Mouse (Mus musculus): ENCODE results near the gene Zp3. TPM values are rescaled to one million over a fixed set of nuclear protein-coding genes. Genes with fewer than 3 reads are reported as not detected.

Gene Zp3
- polyA plus RNA-seq, 1 experiment, result not detected

GRCm38 (mm10) chr5:135962125-135962491, 17.8 kb upstream of the Zp3 start:
- no peak for DNase-seq (ENCODE audit: low spot score)

- DNase-seq (ENCODE audit: low spot score), result peak; percentile 90
These were observed 17.2 kb upstream of the Zp3 start for GRCm38 (mm10) chr5:135962492-135963279.

- no peak for DNase-seq (ENCODE audit: low spot score)
These were observed 16.6 kb upstream of the Zp3 start for GRCm38 (mm10) chr5:135963280-135963627.

- peak; percentile 54 for DNase-seq (ENCODE audit: low spot score)
These were observed 14.4 kb upstream of the Zp3 start for GRCm38 (mm10) chr5:135965501-135965930.

GRCm38 (mm10) chr5:135966866-135967265, 13.0 kb upstream of the Zp3 start:
- no peak for DNase-seq (ENCODE audit: low spot score)

GRCm38 (mm10) chr5:135968781-135969180, 11.1 kb upstream of the Zp3 start:
- no peak for DNase-seq (ENCODE audit: low spot score)

GRCm38 (mm10) chr5:135970247-135970646, 9.7 kb upstream of the Zp3 start:
- no peak for DNase-seq (ENCODE audit: low spot score)

GRCm38 (mm10) chr5:135971876-135972275, 8.0 kb upstream of the Zp3 start:
- DNase-seq (ENCODE audit: low spot score), result no peak

- DNase-seq (ENCODE audit: low spot score), result no peak
These were observed 5.5 kb upstream of the Zp3 start, which contains the start of gene Ssc4d for GRCm38 (mm10) chr5:135974365-135974764. Ssc4d (minus strand) TSS chr5:135974531.

- no peak for DNase-seq (ENCODE audit: low spot score)
These were observed 3.8 kb upstream of the Zp3 start for GRCm38 (mm10) chr5:135975893-135976668.

- DNase-seq (ENCODE audit: low spot score), result no peak
These were observed 518 bp upstream of the Zp3 start for GRCm38 (mm10) chr5:135979381-135979780.

GRCm38 (mm10) chr5:135982398-135982797, 2.5 kb downstream of the Zp3 start:
- no peak for DNase-seq (ENCODE audit: low spot score)

- DNase-seq (ENCODE audit: low spot score), result no peak
These were observed 4.7 kb downstream of the Zp3 start for GRCm38 (mm10) chr5:135984546-135985044.

- no peak for DNase-seq (ENCODE audit: low spot score)
These were observed 7.3 kb downstream of the Zp3 start for GRCm38 (mm10) chr5:135987248-135987647.

- DNase-seq (ENCODE audit: low spot score), result no peak
These were observed 10.7 kb downstream of the Zp3 start for GRCm38 (mm10) chr5:135990601-135991000.

- DNase-seq (ENCODE audit: low spot score), result no peak
These were observed 13.6 kb downstream of the Zp3 start for GRCm38 (mm10) chr5:135993381-135993965.

- no peak for DNase-seq (ENCODE audit: low spot score)
These were observed 14.4 kb downstream of the Zp3 start for GRCm38 (mm10) chr5:135994335-135994724.

- peak; percentile 78 for DNase-seq (ENCODE audit: low spot score)
These were observed 15.1 kb downstream of the Zp3 start, which contains the start of gene Dtx2 for GRCm38 (mm10) chr5:135994725-135995687. Dtx2 (plus strand) TSS chr5:135994800.

- DNase-seq (ENCODE audit: low spot score), result no peak
These were observed 16.3 kb downstream of the Zp3 start for GRCm38 (mm10) chr5:135996162-135996561.

GRCm38 (mm10) chr5:136001222-136001621, 21.3 kb downstream of the Zp3 start:
- no peak for DNase-seq (ENCODE audit: low spot score)

- no peak for DNase-seq (ENCODE audit: low spot score)
These were observed 22.4 kb downstream of the Zp3 start for GRCm38 (mm10) chr5:136002325-136002724.

Measured in urinary bladder, adult 2 months (tissue).